In the genomic region with DNA sequence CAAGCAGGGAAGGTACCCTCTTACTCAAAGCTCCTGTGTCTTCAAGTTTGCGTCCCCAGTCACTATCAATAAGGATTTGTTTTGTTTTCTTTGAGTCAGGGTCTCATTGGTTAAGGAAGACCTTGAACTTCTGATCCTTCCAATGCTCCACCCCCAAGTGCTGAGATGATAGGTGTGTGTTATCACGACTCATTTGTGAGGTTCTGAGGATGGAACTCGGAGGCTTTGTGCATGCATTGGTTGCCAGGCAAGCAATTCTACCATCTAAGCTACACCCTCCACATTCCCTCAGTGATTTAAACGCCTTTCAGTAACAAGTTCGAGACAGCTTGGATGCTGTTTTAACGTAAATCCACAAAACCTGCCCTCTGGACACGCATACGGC, we compare ENCODE assay signal across 9 mouse cellular contexts. TPM values are rescaled to one million over a fixed set of nuclear protein-coding genes. Genes with fewer than 3 reads are reported as not detected.
DNase-seq lines count a peak whose midpoint lies in the region; ATAC-seq and TF ChIP-seq lines count a peak whose summit lies in the region.
"Had no signal": no experiment of that assay in that cellular context is flagged by ENCODE, and none has a peak within 500 bp of the region (broad histone marks: within the 10 kb centered on the region; RNA-seq: fewer than 3 reads in every experiment).

No protein-coding gene starts in this region.

- no peaks in the 10 kb centered on the region for H3K27me3 ChIP-seq in heart, postnatal 0 days (ENCODE audit: control insufficient read depth, insufficient read depth, low read length)
- no peaks in the 10 kb centered on the region for H3K27me3 ChIP-seq in MEL (ENCODE audit: control insufficient read depth in 1 of 2, insufficient read depth in 2 of 2, low read length in 2 of 2)
- H3K27me3 ChIP-seq in hindbrain, embryonic 10.5 days (ENCODE audit: insufficient read depth, poor library complexity, severe bottlenecking) = no peaks in the 10 kb centered on the region
- no peaks in the 10 kb centered on the region for H3K27me3 ChIP-seq in midbrain, embryonic 11.5 days (ENCODE audit: control insufficient read depth, insufficient read depth, low read length)
- H3K27me3 ChIP-seq: Patski had no signal

- no peak for DNase-seq in heart, postnatal 0 days (ENCODE audit: low spot score)
- no peak for DNase-seq in heart, adult 11 months
- DNase-seq in MEL (ENCODE audit: low read depth, low spot score) = peak; percentile 59
- DNase-seq in hindbrain, embryonic 10.5 days (ENCODE audit: low spot score) = no peak
- DNase-seq in midbrain, embryonic 11.5 days (ENCODE audit: low spot score, missing footprints) = no peak
- DNase-seq in left cerebral cortex, postnatal 14 days (ENCODE audit: low spot score in 2 of 2) = no peak
- DNase-seq in urinary bladder, postnatal 14 days (ENCODE audit: low spot score) = no peak
- no peak for DNase-seq in adrenal gland, postnatal 14 days

- ATAC-seq in heart, postnatal 0 days (ENCODE audit: insufficient read depth, low read depth) = no peak
- ATAC-seq in midbrain, embryonic 11.5 days (ENCODE audit: low FRiP score) = peak; percentile 22; the same call in 1 of the 2 replicates

- no peak for TF ChIP-seq EP300 in heart, postnatal 0 days (IDR thresholded peaks at IDR 0.05; ENCODE audit: low read depth)
- TF ChIP-seq EP300 in MEL (IDR thresholded peaks at IDR 0.05; ENCODE audit: low read depth in 1 of 2, low read length in 2 of 2) = no peak

- no peaks in the 10 kb centered on the region for H3K36me3 ChIP-seq in heart, postnatal 0 days (replicated peaks; ENCODE audit: control insufficient read depth, insufficient read depth, low read length)
- peaks cover 0 to 22% of the 10 kb centered on the region in 2 experiments; a peak in 2 of 4 replicates for H3K36me3 ChIP-seq in MEL (ENCODE audit: control insufficient read depth in 1 of 2, insufficient read depth in 2 of 2, low read length in 2 of 2)
- 0 out of 2 replicates have a peak, but pooled peaks cover 4% of the 10 kb centered on the region for H3K36me3 ChIP-seq in hindbrain, embryonic 10.5 days
- no peaks in the 10 kb centered on the region for H3K36me3 ChIP-seq in midbrain, embryonic 11.5 days (ENCODE audit: control insufficient read depth, insufficient read depth, low read length)

- H3K4me2 ChIP-seq in heart, postnatal 0 days (ENCODE audit: low read depth, low read length) = peak overlapping the region; percentile 89
- H3K4me2 ChIP-seq in midbrain, embryonic 11.5 days = peak overlapping the region; percentile 66

- H3K9ac ChIP-seq in heart, postnatal 0 days (replicated peaks; ENCODE audit: low read depth, low read length) = peak overlapping the region; percentile 79
- peak overlapping the region; percentile 68 for H3K9ac ChIP-seq in MEL (ENCODE audit: control insufficient read depth, low read depth, low read length, poor library complexity, severe bottlenecking)
- peak overlapping the region; percentile 65 for H3K9ac ChIP-seq in midbrain, embryonic 11.5 days (ENCODE audit: low read length)

- H3K9me3 ChIP-seq in heart, postnatal 0 days (replicated peaks; ENCODE audit: control insufficient read depth, low read length) = no peaks in the 10 kb centered on the region
- H3K9me3 ChIP-seq in MEL (replicated peaks; ENCODE audit: insufficient read depth, low read length) = no peaks in the 10 kb centered on the region
- no peaks in the 10 kb centered on the region for H3K9me3 ChIP-seq in hindbrain, embryonic 10.5 days
- no peaks in the 10 kb centered on the region for H3K9me3 ChIP-seq in midbrain, embryonic 11.5 days (ENCODE audit: control insufficient read depth, low read length)

- 7% methylated on average over 8 of the region's 8 CpGs for WGBS in heart, postnatal 0 days
- WGBS in hindbrain, embryonic 10.5 days = 11% methylated on average over 8 of the region's 8 CpGs
- WGBS in midbrain, embryonic 11.5 days = 10% methylated on average over 8 of the region's 8 CpGs

- intact Hi-C loops in left cerebral cortex, postnatal 14 days (cut with DNase I) = no loop called here

- peaks cover 20% of the 10 kb centered on the region for H3K79me2 ChIP-seq in MEL (ENCODE audit: control insufficient read depth, insufficient read depth, low read length, poor library complexity)

- no peak for TF ChIP-seq POLR2A in MEL (IDR thresholded peaks at IDR 0.05; ENCODE audit: control insufficient read depth in 1 of 2, insufficient read depth in 1 of 2, low read depth in 1 of 2, low read length in 2 of 2, poor library complexity in 1 of 2)

- peak overlapping the region; percentile 98 for H3K27ac ChIP-seq in heart, postnatal 0 days (ENCODE audit: low read depth)
- peak overlapping the region; percentile 30; the same call in 1 of the 2 replicates for H3K27ac ChIP-seq in MEL (ENCODE audit: control insufficient read depth, low read depth, low read length)
- H3K27ac ChIP-seq in hindbrain, embryonic 10.5 days = peak overlapping the region; percentile 93
- peak overlapping the region; percentile 75; the same call in 1 of the 2 replicates for H3K27ac ChIP-seq in midbrain, embryonic 11.5 days (ENCODE audit: low read depth, low read length)

- TF ChIP-seq CTCF in heart, postnatal 0 days (IDR thresholded peaks at IDR 0.05; ENCODE audit: low read depth) = no peak
- TF ChIP-seq CTCF in MEL (IDR thresholded peaks at IDR 0.05 in 2 of 3, conservative IDR thresholded peaks at IDR 0.05 in 1 of 3; ENCODE audit: control insufficient read depth in 1 of 3, insufficient read depth in 1 of 3, low read depth in 2 of 3, low read length in 3 of 3, poor library complexity in 1 of 3, severe bottlenecking in 1 of 3) = no peak

- no peak for TF ChIP-seq RAD21 in MEL (IDR thresholded peaks at IDR 0.05; ENCODE audit: low read depth, low read length)

- H3K4me3 ChIP-seq in heart, postnatal 0 days (ENCODE audit: low read depth, low read length) = peak overlapping the region; percentile 82
- peak overlapping the region; percentile 60 to 61 for H3K4me3 ChIP-seq in MEL (ENCODE audit: control insufficient read depth in 1 of 2, insufficient read depth in 1 of 2, low read depth in 2 of 2, low read length in 2 of 2)
- peak overlapping the region; percentile 85 for H3K4me3 ChIP-seq in hindbrain, embryonic 10.5 days
- H3K4me3 ChIP-seq in midbrain, embryonic 11.5 days (ENCODE audit: low read depth, low read length) = peak overlapping the region; percentile 72

- H3K4me1 ChIP-seq in heart, postnatal 0 days (ENCODE audit: control insufficient read depth, insufficient read depth) = peaks cover 17% of the 10 kb centered on the region
- H3K4me1 ChIP-seq in MEL (ENCODE audit: control insufficient read depth in 1 of 2, insufficient read depth in 2 of 2, low read length in 2 of 2) = peaks cover 9 to 26% of the 10 kb centered on the region in 2 experiments
- H3K4me1 ChIP-seq in hindbrain, embryonic 10.5 days (replicated peaks) = peaks cover 31% of the 10 kb centered on the region
- H3K4me1 ChIP-seq in midbrain, embryonic 11.5 days (ENCODE audit: control insufficient read depth, insufficient read depth, low read length) = no peaks in the 10 kb centered on the region; the same call in 1 of the 2 replicates

RNA-seq across cellular contexts. Expression of a gene that starts 0.5 kb away (rescaled TPM):
- total RNA-seq in heart, postnatal 0 days (2014; rRNA removed; ENCODE audit: low replicate concordance) = 117 and 163 TPM in 2 replicates
- 117 and 119 TPM in 2 replicates for polyA plus RNA-seq in heart, postnatal 0 days (2015; fragmentation: Nextera tagmentation; extraction: Ambion mirVana)
- 41.1 and 50.4 TPM in 2 replicates for total RNA-seq in MEL (2012; rRNA removed)
- polyA plus RNA-seq in MEL (2012; ENCODE audit: insufficient read depth in 1 of 2, insufficient read length in 2 of 2, low read depth in 1 of 2, low replicate concordance in 2 of 2, missing spikeins in 1 of 2) = 10 to 100 TPM in 1 of 2 experiments, not detected in 1; 53.1 TPM
- 66.6 and 67.2 TPM in 2 replicates for polyA plus RNA-seq in hindbrain, embryonic 10.5 days (2016; fragmentation: Nextera tagmentation; extraction: Ambion mirVana)
- polyA plus RNA-seq in midbrain, embryonic 11.5 days (2014; fragmentation: Nextera tagmentation; extraction: Ambion mirVana) = 68.5 and 73.2 TPM in 2 replicates
- 10 to 100 TPM; 74.0 to 75.1 TPM for total RNA-seq in left cerebral cortex, postnatal 14 days (2021)
- 168 and 172 TPM in 2 replicates for total RNA-seq in adrenal gland, postnatal 14 days (2021)

RNA-seq across cellular contexts. Expression of a gene that starts 24.9 kb away (rescaled TPM):
- total RNA-seq in heart, postnatal 0 days (2014; rRNA removed; ENCODE audit: low replicate concordance) = 112 and 128 TPM in 2 replicates
- 121 and 128 TPM in 2 replicates for polyA plus RNA-seq in heart, postnatal 0 days (2015; fragmentation: Nextera tagmentation; extraction: Ambion mirVana)
- 145 and 151 TPM in 2 replicates for total RNA-seq in MEL (2012; rRNA removed)
- polyA plus RNA-seq in MEL (2012; ENCODE audit: insufficient read depth in 1 of 2, insufficient read length in 2 of 2, low read depth in 1 of 2, low replicate concordance in 2 of 2, missing spikeins in 1 of 2) = 100 to 1,000 TPM in 1 of 2 experiments, not detected in 1; 342 TPM
- 336 and 389 TPM in 2 replicates for polyA plus RNA-seq in hindbrain, embryonic 10.5 days (2016; fragmentation: Nextera tagmentation; extraction: Ambion mirVana)
- 338 and 353 TPM in 2 replicates for polyA plus RNA-seq in midbrain, embryonic 11.5 days (2014; fragmentation: Nextera tagmentation; extraction: Ambion mirVana)
- 100 to 1,000 TPM; 129 to 135 TPM for total RNA-seq in left cerebral cortex, postnatal 14 days (2021)
- total RNA-seq in adrenal gland, postnatal 14 days (2021) = 93.0 and 111 TPM in 2 replicates

RNA-seq across cellular contexts. Expression of a gene that starts 25.0 kb away (rescaled TPM):
- total RNA-seq in heart, postnatal 0 days (2014; rRNA removed; ENCODE audit: low replicate concordance) = not detected in 2 replicates
- 6.8 and 13.7 TPM in 2 replicates for polyA plus RNA-seq in heart, postnatal 0 days (2015; fragmentation: Nextera tagmentation; extraction: Ambion mirVana)
- 3.5 and 3.7 TPM in 2 replicates for total RNA-seq in MEL (2012; rRNA removed)
- polyA plus RNA-seq in MEL (2012; ENCODE audit: insufficient read depth in 1 of 2, insufficient read length in 2 of 2, low read depth in 1 of 2, low replicate concordance in 2 of 2, missing spikeins in 1 of 2) = 1 to 10 TPM in 1 of 2 experiments, not detected in 1; 1.0 TPM
- polyA plus RNA-seq in hindbrain, embryonic 10.5 days (2016; fragmentation: Nextera tagmentation; extraction: Ambion mirVana) = 4.4 TPM in 1 of 2 replicates, not detected in the other
- 2.4 TPM in 1 of 2 replicates, not detected in the other for polyA plus RNA-seq in midbrain, embryonic 11.5 days (2014; fragmentation: Nextera tagmentation; extraction: Ambion mirVana)
- 10 to 100 TPM in 1 of 2 experiments, 1 to 10 TPM in 1; 6.7 to 15.7 TPM for total RNA-seq in left cerebral cortex, postnatal 14 days (2021)
- total RNA-seq in adrenal gland, postnatal 14 days (2021) = 23.6 and 31.5 TPM in 2 replicates

RNA-seq across cellular contexts. Expression of a gene that starts 41.1 kb away (rescaled TPM):
- total RNA-seq in heart, postnatal 0 days (2014; rRNA removed; ENCODE audit: low replicate concordance) = 54.1 and 56.4 TPM in 2 replicates
- polyA plus RNA-seq in heart, postnatal 0 days (2015; fragmentation: Nextera tagmentation; extraction: Ambion mirVana) = 69.7 and 71.8 TPM in 2 replicates
- total RNA-seq in MEL (2012; rRNA removed) = 55.2 and 62.4 TPM in 2 replicates
- 100 to 1,000 TPM in 1 of 2 experiments, not detected in 1; 112 TPM for polyA plus RNA-seq in MEL (2012; ENCODE audit: insufficient read depth in 1 of 2, insufficient read length in 2 of 2, low read depth in 1 of 2, low replicate concordance in 2 of 2, missing spikeins in 1 of 2)
- polyA plus RNA-seq in hindbrain, embryonic 10.5 days (2016; fragmentation: Nextera tagmentation; extraction: Ambion mirVana) = 100 and 103 TPM in 2 replicates
- polyA plus RNA-seq in midbrain, embryonic 11.5 days (2014; fragmentation: Nextera tagmentation; extraction: Ambion mirVana) = 42.8 and 47.6 TPM in 2 replicates
- total RNA-seq in left cerebral cortex, postnatal 14 days (2021) = 10 to 100 TPM; 36.3 to 41.6 TPM
- total RNA-seq in adrenal gland, postnatal 14 days (2021) = 49.8 and 50.2 TPM in 2 replicates

RNA-seq across cellular contexts. Expression of a gene that starts 51.0 kb away (rescaled TPM):
- total RNA-seq in heart, postnatal 0 days (2014; rRNA removed; ENCODE audit: low replicate concordance) = 0.69 and 12.2 TPM in 2 replicates
- polyA plus RNA-seq in heart, postnatal 0 days (2015; fragmentation: Nextera tagmentation; extraction: Ambion mirVana) = 1.4 and 1.5 TPM in 2 replicates
- 36.7 and 36.9 TPM in 2 replicates for total RNA-seq in MEL (2012; rRNA removed)
- 10 to 100 TPM in 1 of 2 experiments, not detected in 1; 45.8 TPM for polyA plus RNA-seq in MEL (2012; ENCODE audit: insufficient read depth in 1 of 2, insufficient read length in 2 of 2, low read depth in 1 of 2, low replicate concordance in 2 of 2, missing spikeins in 1 of 2)
- polyA plus RNA-seq in hindbrain, embryonic 10.5 days (2016; fragmentation: Nextera tagmentation; extraction: Ambion mirVana) = 1.0 and 1.2 TPM in 2 replicates
- polyA plus RNA-seq in midbrain, embryonic 11.5 days (2014; fragmentation: Nextera tagmentation; extraction: Ambion mirVana) = 0.57 and 0.59 TPM in 2 replicates
- 1 to 10 TPM; 3.1 to 3.2 TPM for total RNA-seq in left cerebral cortex, postnatal 14 days (2021)
- 5.8 and 16.0 TPM in 2 replicates for total RNA-seq in adrenal gland, postnatal 14 days (2021)

Comparison
In these comparisons a context has a peak if more than half of its experiments do, and no peak if none do; other contexts are left out.
1. H3K27ac ChIP-seq: peak in every context shown above with its lines; median percentile 98 in heart, postnatal 0 days; 93 in hindbrain, embryonic 10.5 days; 75 in midbrain, embryonic 11.5 days; 30 in MEL.